Mouse (Mus musculus) heart, postnatal 0 days (tissue): Measurements from ENCODE around the gene Ear6.

ENCODE experiments used
- CTCF ChIP-seq: IDR thresholded peaks from 2 replicates; pipeline ENCODE4 v1.5.1; 2016; ENCODE audit warnings: antibody characterized with exemption, control low read depth, low read depth
- EP300 ChIP-seq: IDR thresholded peaks from 2 replicates; pipeline ENCODE4 v1.6.1; 2016; ENCODE audit warnings: antibody characterized with exemption, low read depth

DNA sequence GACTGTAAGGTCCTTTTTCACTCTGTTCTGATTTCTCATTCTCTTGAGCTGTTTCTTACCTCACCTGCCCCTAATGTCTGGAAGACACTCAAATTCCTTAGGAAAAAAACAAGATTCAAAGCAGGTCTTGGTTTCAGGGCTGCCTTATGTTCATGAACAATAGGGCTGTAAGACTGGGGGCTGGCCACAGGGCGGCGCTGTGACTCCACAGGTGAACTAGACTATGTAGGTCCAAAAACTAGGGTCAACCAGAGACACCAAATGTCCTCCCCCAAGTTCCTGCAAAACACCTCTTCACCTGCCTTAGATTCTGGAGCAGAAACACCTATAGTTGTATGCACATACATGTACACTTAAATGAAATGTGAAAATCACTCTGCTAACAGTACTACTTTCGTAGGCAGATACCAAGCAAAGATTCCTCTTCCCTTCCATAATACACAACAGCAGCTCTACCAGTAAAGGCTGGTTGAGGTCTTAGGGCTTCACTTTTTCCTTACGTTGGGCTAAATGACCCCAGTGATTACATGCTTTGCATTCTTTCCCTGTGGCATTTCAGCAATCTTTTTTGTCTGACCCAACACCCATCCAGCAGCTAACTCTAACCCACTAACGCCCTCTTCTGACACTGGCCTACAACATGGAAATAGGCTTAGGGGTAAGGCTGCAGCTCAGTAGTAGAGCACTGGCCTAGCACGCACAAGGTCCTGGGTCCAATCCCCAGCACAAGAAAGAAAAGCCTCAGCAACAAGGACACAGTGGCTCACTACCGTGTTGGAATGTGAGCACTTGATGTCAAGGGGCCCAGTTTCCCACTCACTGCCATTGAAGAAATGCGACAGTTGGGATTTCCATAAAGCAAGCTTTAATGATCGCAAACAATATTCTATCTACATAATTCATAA, 49.6 kb downstream of the Ear6 start:
- peak; percentile 93 for TF ChIP-seq CTCF
- TF ChIP-seq EP300, result no peak
